Mouse (Mus musculus) stomach, postnatal 0 days (tissue): ENCODE measurements around the gene 1700042G07Rik. TPM values are rescaled to one million over a fixed set of nuclear protein-coding genes. Genes with fewer than 3 reads are reported as not detected.

Source experiments
- ATAC-seq: fragments of 200-750 bp; cut with Nextera tagmentation; 2 replicates; pipeline ENCODE4 v1.8.0; 2017; ENCODE audit not compliant: low FRiP score, low TSS enrichment
- DNase-seq: peaks from one replicate; pipeline ENCODE4 v3.0.0-alpha.2; 2016; ENCODE audit warnings: low spot score
- H3K27ac ChIP-seq: fragments of 300-500 bp; sonication (generic); replicated peaks from 2 replicates; pipeline ENCODE4 v1.5.1; 2014; ENCODE audit warnings: mild to moderate bottlenecking, control low read depth
- H3K27me3 ChIP-seq: fragments of 300-500 bp; sonication (generic); 2 replicates; pipeline ENCODE4 v1.6.1; 2014; ENCODE audit warnings: low read length; ENCODE audit not compliant: control insufficient read depth, insufficient read depth
- H3K36me3 ChIP-seq: fragments of 300-500 bp; sonication (generic); 2 replicates; pipeline ENCODE4 v1.6.1; 2014; ENCODE audit warnings: low read length, mixed read lengths; ENCODE audit not compliant: control insufficient read depth, insufficient read depth
- H3K4me1 ChIP-seq: fragments of 300-500 bp; sonication (generic); replicated peaks from 2 replicates; pipeline ENCODE4 v1.6.1; 2014; ENCODE audit warnings: antibody characterized with exemption; ENCODE audit not compliant: control insufficient read depth, insufficient read depth
- H3K4me2 ChIP-seq: fragments of 300-500 bp; sonication (generic); replicated peaks from 2 replicates; pipeline ENCODE4 v1.6.1; 2014; ENCODE audit warnings: low read depth, mild to moderate bottlenecking, control low read depth, moderate library complexity
- H3K4me3 ChIP-seq: fragments of 300-500 bp; sonication (generic); 2 replicates; pipeline ENCODE4 v1.5.1; 2014; ENCODE audit warnings: low read depth, low read length, control low read depth
- H3K9ac ChIP-seq: fragments of 300-500 bp; sonication (generic); 2 replicates; pipeline ENCODE4 v1.6.1; 2014; ENCODE audit warnings: mild to moderate bottlenecking, low read length, control low read depth, mixed read lengths
- H3K9me3 ChIP-seq: fragments of 300-500 bp; sonication (generic); 2 replicates; pipeline ENCODE4 v1.6.1; 2016; ENCODE audit warnings: low read length; ENCODE audit not compliant: control insufficient read depth
- CTCF ChIP-seq: IDR thresholded peaks from 2 replicates; pipeline ENCODE4 v1.5.1; 2016; ENCODE audit warnings: antibody characterized with exemption, low read depth, mild to moderate bottlenecking, moderate library complexity
- EP300 ChIP-seq: optimal IDR thresholded peaks from 2 replicates; pipeline ENCODE3; 2016; ENCODE audit warnings: antibody characterized with exemption
- WGBS: fragments of 180-500 bp; shearing (Covaris S2); extraction: QIAGEN DNeasy Blood & Tissue Kit; methylation state at CpG from one replicate; pipeline ENCODE4 v1.1.7; 2014; 5-methylcytosine and 5-hydroxymethylcytosine counted together
- polyA plus RNA-seq: library from polyadenylated mRNA; unstranded; fragments of >200 nt; fragmentation: Nextera tagmentation; extraction: Ambion mirVana; gene quantifications from 2 replicates; pipeline ENCODE4 v1.2.1, GENCODE M21; 2015

1700042G07Rik gene
- polyA plus RNA-seq, 1 experiment from 2014 or later = not detected

- Histone ChIP-seq H3K27me3 (no peaks in the 10 kb centered on the region), H3K9ac (no peak overlapping the region), H3K9me3 (no peaks in the 10 kb centered on the region), H3K4me2 (peak overlapping the region; percentile 23; the same call in 1 of the 2 replicates), H3K4me3 (no peak overlapping the region), H3K27ac (0 out of 2 replicates have a peak overlapping the region, but pooled peaks have one; percentile 4), H3K4me1 (no peaks in the 10 kb centered on the region), H3K36me3 (no peaks in the 10 kb centered on the region)
- WGBS = 13% methylated on average over 12 of the region's 12 CpGs
- ATAC-seq (no peak), DNase-seq (no peak)
- TF ChIP-seq CTCF (no peak), EP300 (no peak)
These were observed 9.6 kb downstream of the 1700042G07Rik start for GRCm38 (mm10) chr4:116182745-116183144.

GRCm38 (mm10) chr4:116185083-116185482, 11.9 kb downstream of the 1700042G07Rik start:
- Histone ChIP-seq H3K36me3 (no peaks in the 10 kb centered on the region), H3K9ac (no peak overlapping the region), H3K27me3 (no peaks in the 10 kb centered on the region), H3K4me3 (no peak overlapping the region), H3K9me3 (no peaks in the 10 kb centered on the region), H3K4me1 (no peaks in the 10 kb centered on the region), H3K4me2 (no peak overlapping the region), H3K27ac (no peak overlapping the region)
- WGBS = 80% methylated on average over 4 of the region's 4 CpGs
- ATAC-seq (peak; percentile 63), DNase-seq (no peak)
- no peak for TF ChIP-seq CTCF
- no peak for TF ChIP-seq EP300

- TF ChIP-seq CTCF (no peak), EP300 (no peak)
- 60% methylated on average over 4 of the region's 4 CpGs for WGBS
- ATAC-seq (no peak), DNase-seq (no peak)
- H3K4me3 ChIP-seq = no peak overlapping the region
- H3K27ac ChIP-seq = no peak overlapping the region
- H3K9me3 ChIP-seq = no peaks in the 10 kb centered on the region
- no peaks in the 10 kb centered on the region for H3K36me3 ChIP-seq
- no peaks in the 10 kb centered on the region for H3K27me3 ChIP-seq
- no peak overlapping the region for H3K4me2 ChIP-seq
- H3K4me1 ChIP-seq = no peaks in the 10 kb centered on the region
- H3K9ac ChIP-seq = no peak overlapping the region
These were observed 19.2 kb downstream of the 1700042G07Rik start for GRCm38 (mm10) chr4:116192286-116192835.

DNA sequence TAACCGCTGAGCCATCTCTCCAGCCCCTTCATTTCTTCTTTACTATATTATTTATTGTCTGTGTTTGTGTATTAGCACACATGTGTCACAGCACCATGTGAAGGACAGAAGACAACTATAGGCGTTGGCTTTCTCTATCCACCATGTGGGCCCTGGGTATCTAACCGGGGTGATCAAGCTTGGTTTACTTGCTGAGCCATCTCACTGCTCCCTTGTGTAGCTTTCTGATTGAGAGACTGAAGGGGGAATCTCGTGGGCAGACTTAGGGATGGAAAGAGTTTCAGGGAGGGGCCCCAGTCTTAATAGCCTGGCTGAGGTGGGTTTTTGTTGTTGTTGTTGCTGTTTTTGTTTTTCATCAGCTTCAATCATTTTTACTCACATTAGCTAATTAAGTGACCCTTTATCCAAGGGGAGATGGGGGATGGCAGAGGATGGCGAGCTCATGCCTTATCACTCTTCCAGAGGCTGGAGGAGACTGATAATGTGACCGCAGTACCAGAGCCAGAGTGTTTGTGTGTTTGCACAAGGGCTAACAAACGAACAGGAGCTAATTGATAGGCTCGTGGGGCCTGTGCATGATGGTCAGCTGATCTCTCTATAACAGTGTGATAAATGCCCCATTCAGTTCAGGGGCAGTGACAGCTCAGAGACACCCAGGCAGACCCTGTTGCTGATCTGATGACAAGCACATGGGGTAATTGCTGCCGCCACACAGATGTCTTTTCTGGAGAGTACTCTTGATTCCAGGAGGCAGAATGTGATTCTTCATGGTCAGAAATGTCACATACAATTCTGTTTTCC, 20.6 kb downstream of the 1700042G07Rik start:
- 51% methylated on average over 9 of the region's 9 CpGs for WGBS
- Histone ChIP-seq H3K4me2 (no peak overlapping the region), H3K36me3 (no peaks in the 10 kb centered on the region), H3K9me3 (no peaks in the 10 kb centered on the region), H3K4me3 (no peak overlapping the region), H3K27me3 (no peaks in the 10 kb centered on the region), H3K4me1 (no peaks in the 10 kb centered on the region), H3K27ac (no peak overlapping the region), H3K9ac (no peak overlapping the region)
- DNase-seq = no peak
- TF ChIP-seq CTCF = no peak
- no peak for TF ChIP-seq EP300
- ATAC-seq = peak; percentile 64; the same call in 1 of the 2 replicates

GRCm38 (mm10) chr4:116198422-116198821, 25.2 kb downstream of the 1700042G07Rik start:
- Histone ChIP-seq H3K4me1 (no peaks in the 10 kb centered on the region), H3K4me2 (no peak overlapping the region), H3K36me3 (no peaks in the 10 kb centered on the region), H3K9ac (no peak overlapping the region), H3K27ac (no peak overlapping the region), H3K9me3 (no peaks in the 10 kb centered on the region), H3K27me3 (no peaks in the 10 kb centered on the region), H3K4me3 (no peak overlapping the region)
- ATAC-seq = no peak
- WGBS = 86% methylated on average over 2 of the region's 2 CpGs
- DNase-seq = no peak
- TF ChIP-seq EP300 (no peak), CTCF (peak; percentile 55)

DNA sequence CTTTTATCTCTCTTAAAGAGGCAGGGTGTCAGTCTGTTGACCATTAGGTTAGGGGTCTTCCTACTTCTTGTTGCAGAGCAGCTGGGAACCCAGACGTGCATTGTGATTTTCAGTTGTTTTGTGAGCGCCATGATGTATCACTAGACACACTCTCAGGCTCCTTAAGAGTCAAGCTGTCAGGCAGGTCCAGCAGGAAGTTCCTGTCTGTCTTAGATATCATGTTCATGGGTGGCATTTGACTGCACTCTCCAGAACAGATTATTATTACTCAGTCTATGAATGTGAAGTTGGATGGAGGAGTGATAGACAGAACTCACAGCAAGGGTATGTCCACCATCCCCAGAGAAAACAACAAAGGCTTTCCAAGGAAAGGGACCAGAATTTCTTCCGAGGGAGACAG, 31.2 kb downstream of the 1700042G07Rik start:
- Histone ChIP-seq H3K36me3 (no peaks in the 10 kb centered on the region), H3K4me2 (no peak overlapping the region), H3K4me1 (no peaks in the 10 kb centered on the region), H3K9me3 (no peaks in the 10 kb centered on the region), H3K27me3 (no peaks in the 10 kb centered on the region), H3K4me3 (no peak overlapping the region), H3K27ac (no peak overlapping the region), H3K9ac (no peak overlapping the region)
- WGBS = 49% methylated on average over 3 of the region's 3 CpGs
- ATAC-seq (no peak), DNase-seq (no peak)
- TF ChIP-seq EP300 (peak; percentile 57), CTCF (no peak)
